Mouse (Mus musculus) stomach, embryonic 14.5 days (tissue): ENCODE results near the gene Flt3l. TPM values are rescaled to one million over a fixed set of nuclear protein-coding genes. Genes with fewer than 3 reads are reported as not detected.

Source experiments
- ATAC-seq: fragments of 200-750 bp; cut with Nextera tagmentation; 2 replicates; pipeline ENCODE4 v1.8.0; 2017; ENCODE audit warnings: low read depth, moderate TSS enrichment; ENCODE audit not compliant: insufficient number of reproducible peaks, insufficient read depth, low FRiP score
- H3K27ac ChIP-seq: fragments of 300-500 bp; sonication (generic); 2 replicates; pipeline ENCODE4 v1.5.1; 2014; ENCODE audit warnings: mild to moderate bottlenecking, low read length, moderate library complexity, mixed read lengths
- H3K27me3 ChIP-seq: fragments of 300-500 bp; sonication (generic); 2 replicates; pipeline ENCODE4 v1.6.1; 2014; ENCODE audit warnings: low read length, control low read depth, mixed read lengths; ENCODE audit not compliant: control insufficient read depth, insufficient read depth
- H3K36me3 ChIP-seq: fragments of 300-500 bp; sonication (generic); 2 replicates; pipeline ENCODE4 v1.6.1; 2014; ENCODE audit warnings: mild to moderate bottlenecking, control low read depth, low read length, moderate library complexity, mixed read lengths; ENCODE audit not compliant: control insufficient read depth, insufficient read depth
- H3K4me1 ChIP-seq: fragments of 300-500 bp; sonication (generic); 2 replicates; pipeline ENCODE4 v1.6.1; 2014; ENCODE audit warnings: low read length, control low read depth, mixed read lengths; ENCODE audit not compliant: control insufficient read depth, insufficient read depth
- H3K4me2 ChIP-seq: fragments of 300-500 bp; sonication (generic); replicated peaks from 2 replicates; pipeline ENCODE4 v1.6.1; 2014; ENCODE audit warnings: low read depth, low read length, control low read depth
- H3K4me3 ChIP-seq: fragments of 300-500 bp; sonication (generic); 2 replicates; pipeline ENCODE4 v1.5.1; 2014; ENCODE audit warnings: low read depth, low read length, control low read depth
- H3K9ac ChIP-seq: fragments of 300-500 bp; sonication (generic); replicated peaks from 2 replicates; pipeline ENCODE4 v1.6.1; 2014; ENCODE audit warnings: low read depth, mild to moderate bottlenecking, control low read depth, low read length, moderate library complexity, mixed read lengths
- H3K9me3 ChIP-seq: fragments of 300-500 bp; sonication (generic); 2 replicates; pipeline ENCODE4 v1.6.1; 2016; ENCODE audit warnings: low read depth, low read length, control low read depth; ENCODE audit not compliant: control insufficient read depth
- WGBS: fragments of 180-500 bp; shearing (Covaris S2); extraction: QIAGEN DNeasy Blood & Tissue Kit; methylation state at CpG from one replicate; pipeline ENCODE4 v1.1.7; 2014; 5-methylcytosine and 5-hydroxymethylcytosine counted together
- polyA plus RNA-seq: library from polyadenylated mRNA; unstranded; fragments of >200 nt; fragmentation: Nextera tagmentation; extraction: Ambion mirVana; gene quantifications from 2 replicates; pipeline ENCODE4 v1.2.1, GENCODE M21; 2014

Flt3l gene
- polyA plus RNA-seq, 1 experiment from 2014 or later = 2.9 TPM

DNA sequence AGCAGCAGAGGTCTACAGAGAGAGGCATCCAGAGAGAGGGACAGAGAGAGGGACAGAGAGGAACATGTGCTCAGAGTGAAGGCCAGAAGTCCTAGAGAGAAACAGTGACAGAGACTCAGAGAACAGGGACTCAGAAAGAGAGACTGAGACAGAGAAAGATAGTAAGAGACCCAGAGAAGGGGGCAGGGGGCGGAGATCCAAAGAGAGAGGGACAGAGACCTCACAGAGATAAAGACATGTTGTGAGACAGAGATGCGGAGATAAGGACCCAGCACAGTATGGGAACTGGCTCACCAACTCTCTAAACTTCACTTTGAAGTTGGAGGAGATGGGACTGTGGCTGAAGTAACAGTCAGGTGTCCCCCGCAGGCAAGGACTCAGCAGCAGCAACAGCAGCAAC lies 862 bp downstream of the Flt3l start:
- no peak overlapping the region for H3K9ac ChIP-seq
- no peak overlapping the region for H3K4me2 ChIP-seq
- H3K4me1 ChIP-seq = no peaks in the 10 kb centered on the region
- WGBS = 77% methylated on average over 3 of the region's 3 CpGs
- H3K9me3 ChIP-seq = no peaks in the 10 kb centered on the region
- H3K27ac ChIP-seq = no peak overlapping the region
- ATAC-seq = no peak
- no peak overlapping the region for H3K4me3 ChIP-seq
- H3K27me3 ChIP-seq = no peaks in the 10 kb centered on the region
- no peaks in the 10 kb centered on the region for H3K36me3 ChIP-seq

- peak; percentile 4; the same call in 1 of the 2 replicates for ATAC-seq
- Histone ChIP-seq H3K27me3 (no peaks in the 10 kb centered on the region), H3K4me3 (no peak overlapping the region), H3K9me3 (no peaks in the 10 kb centered on the region), H3K9ac (no peak overlapping the region), H3K4me2 (no peak overlapping the region), H3K27ac (no peak overlapping the region), H3K36me3 (no peaks in the 10 kb centered on the region), H3K4me1 (peaks cover 2% of the 10 kb centered on the region)
- WGBS = 7% methylated on average over 12 of the region's 12 CpGs
These were observed 1.6 kb downstream of the Flt3l start for GRCm38 (mm10) chr7:45134544-45135026.

GRCm38 (mm10) chr7:45133446-45134159 lies 2.6 kb downstream of the Flt3l start:
- no peaks in the 10 kb centered on the region for H3K9me3 ChIP-seq
- H3K36me3 ChIP-seq = no peaks in the 10 kb centered on the region
- H3K4me2 ChIP-seq = no peak overlapping the region
- no peak overlapping the region for H3K9ac ChIP-seq
- H3K4me3 ChIP-seq = no peak overlapping the region
- H3K4me1 ChIP-seq = peaks cover 5% of the 10 kb centered on the region
- WGBS = 73% methylated on average over 8 of the region's 8 CpGs
- H3K27ac ChIP-seq = no peak overlapping the region
- no peaks in the 10 kb centered on the region for H3K27me3 ChIP-seq
- ATAC-seq = no peak

- Histone ChIP-seq H3K4me2 (no peak overlapping the region), H3K27ac (no peak overlapping the region), H3K9me3 (no peaks in the 10 kb centered on the region), H3K27me3 (no peaks in the 10 kb centered on the region), H3K4me1 (peaks cover 12% of the 10 kb centered on the region), H3K36me3 (peaks cover 5% of the 10 kb centered on the region), H3K4me3 (no peak overlapping the region), H3K9ac (no peak overlapping the region)
- WGBS = 72% methylated on average over 11 of the region's 11 CpGs
- ATAC-seq = no peak
These were observed 4.4 kb downstream of the Flt3l start for GRCm38 (mm10) chr7:45131850-45132249.

GRCm38 (mm10) chr7:45129776-45130512 lies 6.3 kb downstream of the Flt3l start:
- ATAC-seq = no peak
- no peak overlapping the region for H3K9ac ChIP-seq

DNA sequence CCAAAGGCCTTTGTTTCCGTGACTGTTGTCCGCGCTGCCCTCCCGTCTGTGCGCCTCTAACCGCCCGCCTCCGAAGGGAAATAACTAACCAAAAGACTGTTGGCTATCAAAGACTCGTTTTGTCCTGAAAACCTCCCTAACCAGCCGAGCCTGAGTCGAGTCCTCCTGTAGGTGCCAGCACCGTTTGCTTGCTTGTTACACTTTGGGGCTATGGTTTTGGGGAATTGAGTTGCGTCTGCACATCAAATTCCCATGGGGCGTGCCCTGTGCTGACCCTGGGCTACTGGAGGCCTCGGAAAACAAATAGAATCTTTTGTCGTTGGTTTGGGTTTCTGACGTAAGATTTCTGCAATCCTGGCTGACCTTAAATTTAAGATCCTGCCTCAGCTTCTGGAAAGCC lies 6.9 kb downstream of the Flt3l start:
- H3K36me3 ChIP-seq = peaks cover 27% of the 10 kb centered on the region
- ATAC-seq = 0 out of 2 replicates have a peak, but pooled peaks have one; percentile 0
- H3K9ac ChIP-seq = peak overlapping the region; percentile 48
- no peaks in the 10 kb centered on the region for H3K27me3 ChIP-seq
- peak overlapping the region; percentile 45 for H3K4me3 ChIP-seq
- peak overlapping the region; percentile 92 for H3K27ac ChIP-seq
- 1% methylated on average over 17 of the region's 17 CpGs for WGBS
- peaks cover 22% of the 10 kb centered on the region for H3K4me1 ChIP-seq
- no peaks in the 10 kb centered on the region for H3K9me3 ChIP-seq
- peak overlapping the region; percentile 76 for H3K4me2 ChIP-seq

More at GRCm38 (mm10) chr7:45129776-45130512, 6.3 kb downstream of the Flt3l start:
- Histone ChIP-seq H3K27me3 (no peaks in the 10 kb centered on the region), H3K4me1 (peaks cover 22% of the 10 kb centered on the region), H3K27ac (peak overlapping the region; percentile 92; the same call in 1 of the 2 replicates), H3K36me3 (peaks cover 24% of the 10 kb centered on the region), H3K4me3 (peak overlapping the region; percentile 45), H3K9me3 (no peaks in the 10 kb centered on the region), H3K4me2 (peak overlapping the region; percentile 76)
- 53% methylated on average over 15 of the region's 15 CpGs for WGBS

- Histone ChIP-seq H3K9me3 (no peaks in the 10 kb centered on the region), H3K9ac (peak within 1 kb of the TSS; percentile 99), H3K27me3 (no peaks in the 10 kb centered on the region), H3K4me3 (peak within 1 kb of the TSS; percentile 93), H3K36me3 (peaks cover 27% of the 10 kb centered on the region), H3K4me2 (peak within 1 kb of the TSS; percentile 87), H3K4me1 (peaks cover 22% of the 10 kb centered on the region), H3K27ac (peak within 1 kb of the TSS; percentile 92)
- peak; percentile 91 for ATAC-seq
- under 1% methylated on average over 48 of the region's 48 CpGs for WGBS
These were observed 7.5 kb downstream of the Flt3l start, which contains the start of gene Rpl13a for GRCm38 (mm10) chr7:45128624-45129246. Gene Rpl13a, minus strand, starts transcription at chr7:45128761.

- 0% methylated on average over 6 of the region's 6 CpGs for WGBS
- Histone ChIP-seq H3K4me3 (peak overlapping the region; percentile 93), H3K9ac (peak overlapping the region; percentile 99), H3K36me3 (peaks cover 31% of the 10 kb centered on the region), H3K9me3 (no peaks in the 10 kb centered on the region), H3K27me3 (no peaks in the 10 kb centered on the region), H3K27ac (peak overlapping the region; percentile 87), H3K4me2 (peak overlapping the region; percentile 87), H3K4me1 (peaks cover 27% of the 10 kb centered on the region)
- ATAC-seq = no peak
These were observed 8.5 kb downstream of the Flt3l start for GRCm38 (mm10) chr7:45127700-45128224.
